Mouse (Mus musculus) liver, adult 2 months (tissue): Measurements from ENCODE around the gene Prkar2a. TPM values are rescaled to one million over a fixed set of nuclear protein-coding genes. Genes with fewer than 3 reads are reported as not detected.

Experiments used
- DNase-seq: peaks from one replicate; pipeline ENCODE4 v3.0.0-alpha.2; 2011; ENCODE audit warnings: low read depth, low spot score; ENCODE audit errors: extremely low read depth
- H3K27ac ChIP-seq: fragments of 200-500 bp; replicated peaks from 2 replicates; pipeline ENCODE4 v1.5.1; 2012; ENCODE audit warnings: low read depth, mild to moderate bottlenecking, control low read depth, inconsistent platforms, low read length; ENCODE audit not compliant: insufficient read depth
- H3K27me3 ChIP-seq: fragments of 200-500 bp; 2 replicates; pipeline ENCODE4 v1.6.1; 2012; ENCODE audit warnings: mild to moderate bottlenecking, moderate library complexity, low read length, inconsistent platforms; ENCODE audit not compliant: control insufficient read depth, insufficient read depth
- H3K36me3 ChIP-seq: fragments of 200-500 bp; 2 replicates; pipeline ENCODE4 v1.6.1; 2012; ENCODE audit warnings: low read length, inconsistent platforms; ENCODE audit not compliant: control insufficient read depth, insufficient read depth
- H3K4me1 ChIP-seq: fragments of 200-500 bp; 2 replicates; pipeline ENCODE4 v1.6.1; 2011; ENCODE audit warnings: low read length; ENCODE audit not compliant: control insufficient read depth, insufficient read depth
- H3K4me3 ChIP-seq: fragments of 200-500 bp; 2 replicates; pipeline ENCODE4 v1.5.1; 2011; ENCODE audit warnings: low read depth, mild to moderate bottlenecking, control low read depth, low read length, moderate library complexity; ENCODE audit not compliant: insufficient read depth
- H3K79me2 ChIP-seq: fragments of 200-500 bp; 2 replicates; pipeline ENCODE4 v1.6.1; 2012; ENCODE audit warnings: inconsistent platforms, mild to moderate bottlenecking, low read length, moderate library complexity; ENCODE audit not compliant: control insufficient read depth, insufficient read depth
- H3K9ac ChIP-seq: fragments of 200-500 bp; 2 replicates; pipeline ENCODE4 v1.6.1; 2012; ENCODE audit warnings: low read depth, mild to moderate bottlenecking, control low read depth, inconsistent platforms, low read length
- CTCF ChIP-seq: fragments of 200-500 bp; IDR thresholded peaks from 2 replicates; pipeline ENCODE4 v1.5.1; 2011; ENCODE audit warnings: low read depth, low read length, control low read depth
- POLR2A ChIP-seq: fragments of 200-500 bp; IDR thresholded peaks from 2 replicates; pipeline ENCODE4 v1.6.1; 2011; ENCODE audit warnings: low read length, control low read depth; ENCODE audit not compliant: insufficient read depth; ENCODE audit errors: extremely low read depth
- WGBS: fragments of 180-500 bp; shearing (Covaris S2); methylation state at CpG from one replicate; pipeline ENCODE4 v1.1.7; 2018; 5-methylcytosine and 5-hydroxymethylcytosine counted together
- polyA plus RNA-seq: library from polyadenylated mRNA; depleted of rRNA; stranded (reverse); fragments of >200 nt; gene quantifications from 2 replicates; pipeline ENCODE4 v1.2.3, GENCODE M21; 2012
- total RNA-seq: library from RNA; depleted of rRNA; stranded (reverse); fragments of >200 nt; gene quantifications from 2 replicates; pipeline ENCODE4 v1.2.3, GENCODE M21; 2014

Gene Prkar2a
- total and polyA plus RNA-seq, 2 experiments: 20.0 to 23.4 TPM

GRCm38 (mm10) chr9:108792730-108793129 lies 103.6 kb downstream of the Prkar2a start:
- Histone ChIP-seq H3K4me3 (no peak overlapping the region), H3K27me3 (no peaks in the 10 kb centered on the region), H3K36me3 (0 out of 2 replicates have a peak, but pooled peaks cover 2% of the 10 kb centered on the region), H3K4me1 (peaks cover 39% of the 10 kb centered on the region), H3K27ac (peak overlapping the region; percentile 7), H3K9ac (0 out of 2 replicates have a peak overlapping the region, but pooled peaks have one; percentile 36), H3K79me2 (peaks cover 54% of the 10 kb centered on the region)
- WGBS: 20% methylated on average over 3 of the region's 3 CpGs
- no peak for DNase-seq
- TF ChIP-seq POLR2A (no peak), CTCF (no peak)

- peak; percentile 97 for DNase-seq
- H3K4me3 ChIP-seq: peak overlapping the region; percentile 39; the same call in 1 of the 2 replicates
- peaks cover 23% of the 10 kb centered on the region for H3K36me3 ChIP-seq
- no peaks in the 10 kb centered on the region for H3K27me3 ChIP-seq
- 18% methylated on average over 2 of the region's 2 CpGs for WGBS
- H3K9ac ChIP-seq: no peak overlapping the region
- peak overlapping the region; percentile 90 for H3K27ac ChIP-seq
- peaks cover 37% of the 10 kb centered on the region for H3K79me2 ChIP-seq
- TF ChIP-seq POLR2A: no peak
- H3K4me1 ChIP-seq: peaks cover 32% of the 10 kb centered on the region
Measured at GRCm38 (mm10) chr9:108795281-108795680, 106.2 kb downstream of the Prkar2a start.

- peak overlapping the region; percentile 90 for H3K27ac ChIP-seq
- H3K79me2 ChIP-seq: peaks cover 34% of the 10 kb centered on the region
- peaks cover 30% of the 10 kb centered on the region for H3K4me1 ChIP-seq
- WGBS: 15% methylated on average over 11 of the region's 11 CpGs
- H3K9ac ChIP-seq: peak overlapping the region; percentile 92
- H3K27me3 ChIP-seq: no peaks in the 10 kb centered on the region
- peak; percentile 94 for DNase-seq
- H3K4me3 ChIP-seq: peak overlapping the region; percentile 88
- H3K36me3 ChIP-seq: peaks cover 26% of the 10 kb centered on the region
- TF ChIP-seq CTCF (no peak), POLR2A (peak; percentile 81)
Measured at GRCm38 (mm10) chr9:108795762-108796161, 106.6 kb downstream of the Prkar2a start.

- H3K4me1 ChIP-seq: peaks cover 27% of the 10 kb centered on the region
- 24% methylated on average over 4 of the region's 4 CpGs for WGBS
Measured at GRCm38 (mm10) chr9:108796351-108796981, 107.4 kb downstream of the Prkar2a start.

GRCm38 (mm10) chr9:108797477-108797876 lies 108.4 kb downstream of the Prkar2a start:
- Histone ChIP-seq H3K4me1 (peaks cover 22% of the 10 kb centered on the region), H3K4me3 (peak overlapping the region; percentile 92), H3K27ac (peak overlapping the region; percentile 90), H3K36me3 (peaks cover 41% of the 10 kb centered on the region), H3K27me3 (no peaks in the 10 kb centered on the region), H3K9ac (peak overlapping the region; percentile 87), H3K79me2 (peaks cover 19% of the 10 kb centered on the region; the same call in 1 of the 2 replicates)
- WGBS: 40% methylated on average over 7 of the region's 7 CpGs
- TF ChIP-seq POLR2A: no peak
- no peak for TF ChIP-seq CTCF
- DNase-seq: no peak

More at GRCm38 (mm10) chr9:108796351-108796981, 107.4 kb downstream of the Prkar2a start:
- Histone ChIP-seq H3K79me2 (peaks cover 27% of the 10 kb centered on the region; the same call in 1 of the 2 replicates), H3K27ac (peak overlapping the region; percentile 90), H3K36me3 (peaks cover 32% of the 10 kb centered on the region), H3K27me3 (no peaks in the 10 kb centered on the region), H3K4me3 (peak overlapping the region; percentile 92), H3K9ac (peak overlapping the region; percentile 92)
- DNase-seq: peak; percentile 89
- TF ChIP-seq CTCF: no peak
- TF ChIP-seq POLR2A: no peak

- TF ChIP-seq POLR2A: no peak
- Histone ChIP-seq H3K9ac (no peak overlapping the region), H3K27ac (no peak overlapping the region), H3K79me2 (peaks cover 15% of the 10 kb centered on the region; the same call in 1 of the 2 replicates), H3K4me3 (no peak overlapping the region), H3K36me3 (peaks cover 46% of the 10 kb centered on the region), H3K4me1 (peaks cover 12% of the 10 kb centered on the region), H3K27me3 (no peaks in the 10 kb centered on the region)
- no peak for DNase-seq
- WGBS: 54% methylated on average over 5 of the region's 5 CpGs
Measured at GRCm38 (mm10) chr9:108798508-108799075, 109.5 kb downstream of the Prkar2a start.
